Mouse (Mus musculus): ENCODE results near the gene Gm13288. TPM values are rescaled to one million over a fixed set of nuclear protein-coding genes. Genes with fewer than 3 reads are reported as not detected.

Gene Gm13288
- polyA plus RNA-seq, 1 experiment from 2014 or later = not detected

Other genes starting within 250 kb of the Gm13288 start
- not detected in 2 replicates for gene Ifna15, start 247.3 kb upstream of the Gm13288 start, polyA plus RNA-seq (2015; fragmentation: Nextera tagmentation; extraction: Ambion mirVana)
- gene Ifna14, start 233.7 kb upstream of the Gm13288 start, polyA plus RNA-seq (2015; fragmentation: Nextera tagmentation; extraction: Ambion mirVana) = not detected in 2 replicates
- not detected in 2 replicates for gene Ifna9, start 213.1 kb upstream of the Gm13288 start, polyA plus RNA-seq (2015; fragmentation: Nextera tagmentation; extraction: Ambion mirVana)
- gene Ifna12, start 202.2 kb upstream of the Gm13288 start, polyA plus RNA-seq (2015; fragmentation: Nextera tagmentation; extraction: Ambion mirVana) = not detected in 2 replicates
- not detected in 2 replicates for gene C87499, start 171.1 kb upstream of the Gm13288 start, polyA plus RNA-seq (2015; fragmentation: Nextera tagmentation; extraction: Ambion mirVana)
- not detected in 2 replicates for gene Ifna13, start 161.1 kb upstream of the Gm13288 start, polyA plus RNA-seq (2015; fragmentation: Nextera tagmentation; extraction: Ambion mirVana)
- not detected in 2 replicates for gene Ifna16, start 128.6 kb upstream of the Gm13288 start, polyA plus RNA-seq (2015; fragmentation: Nextera tagmentation; extraction: Ambion mirVana)
- not detected in 2 replicates for gene Ifna2, start 121.6 kb upstream of the Gm13288 start, polyA plus RNA-seq (2015; fragmentation: Nextera tagmentation; extraction: Ambion mirVana)
- gene Ifnab, start 114.2 kb upstream of the Gm13288 start, polyA plus RNA-seq (2015; fragmentation: Nextera tagmentation; extraction: Ambion mirVana) = not detected in 2 replicates
- gene Gm26566, start 83.7 kb upstream of the Gm13288 start, polyA plus RNA-seq (2015; fragmentation: Nextera tagmentation; extraction: Ambion mirVana) = 1.3 and 1.5 TPM in 2 replicates
- gene Klhl9, start 83.1 kb upstream of the Gm13288 start, polyA plus RNA-seq (2015; fragmentation: Nextera tagmentation; extraction: Ambion mirVana) = 126 and 128 TPM in 2 replicates
- gene Gm13271, start 50.7 kb upstream of the Gm13288 start, polyA plus RNA-seq (2015; fragmentation: Nextera tagmentation; extraction: Ambion mirVana) = not detected in 2 replicates
- gene Gm13283, start 45.4 kb upstream of the Gm13288 start, polyA plus RNA-seq (2015; fragmentation: Nextera tagmentation; extraction: Ambion mirVana) = not detected in 2 replicates
- gene Gm13290, start 31.7 kb upstream of the Gm13288 start, polyA plus RNA-seq (2015; fragmentation: Nextera tagmentation; extraction: Ambion mirVana) = not detected in 2 replicates
- not detected in 2 replicates for gene Gm13289, start 28.6 kb upstream of the Gm13288 start, polyA plus RNA-seq (2015; fragmentation: Nextera tagmentation; extraction: Ambion mirVana)
- not detected in 2 replicates for gene Gm13272, start 25.7 kb upstream of the Gm13288 start, polyA plus RNA-seq (2015; fragmentation: Nextera tagmentation; extraction: Ambion mirVana)
- not detected in 2 replicates for gene Ifnz, start 23.4 kb upstream of the Gm13288 start, polyA plus RNA-seq (2015; fragmentation: Nextera tagmentation; extraction: Ambion mirVana)
- not detected in 2 replicates for gene Gm13276, start 19.8 kb upstream of the Gm13288 start, polyA plus RNA-seq (2015; fragmentation: Nextera tagmentation; extraction: Ambion mirVana)
- gene Gm13277, start 16.9 kb upstream of the Gm13288 start, polyA plus RNA-seq (2015; fragmentation: Nextera tagmentation; extraction: Ambion mirVana) = not detected in 2 replicates
- not detected in 2 replicates for gene Gm13278, start 14.0 kb upstream of the Gm13288 start, polyA plus RNA-seq (2015; fragmentation: Nextera tagmentation; extraction: Ambion mirVana)
- not detected in 2 replicates for gene Gm13275, start 11.0 kb upstream of the Gm13288 start, polyA plus RNA-seq (2015; fragmentation: Nextera tagmentation; extraction: Ambion mirVana)
- gene Gm13279, start 8.1 kb upstream of the Gm13288 start, polyA plus RNA-seq (2015; fragmentation: Nextera tagmentation; extraction: Ambion mirVana) = not detected in 2 replicates
- 0.32 TPM in 1 of 2 replicates, not detected in the other for gene Gm13285, start 5.9 kb upstream of the Gm13288 start, polyA plus RNA-seq (2015; fragmentation: Nextera tagmentation; extraction: Ambion mirVana)
- gene Gm13287, start 2.3 kb upstream of the Gm13288 start, polyA plus RNA-seq (2015; fragmentation: Nextera tagmentation; extraction: Ambion mirVana) = not detected in 2 replicates
- gene Ifna7, start 10.7 kb downstream of the Gm13288 start, polyA plus RNA-seq (2015; fragmentation: Nextera tagmentation; extraction: Ambion mirVana) = not detected in 2 replicates
- gene Ifna11, start 14.4 kb downstream of the Gm13288 start, polyA plus RNA-seq (2015; fragmentation: Nextera tagmentation; extraction: Ambion mirVana) = not detected in 2 replicates
- not detected in 2 replicates for gene Ifna6, start 21.9 kb downstream of the Gm13288 start, polyA plus RNA-seq (2015; fragmentation: Nextera tagmentation; extraction: Ambion mirVana)
- not detected in 2 replicates for gene Ifna5, start 30.0 kb downstream of the Gm13288 start, polyA plus RNA-seq (2015; fragmentation: Nextera tagmentation; extraction: Ambion mirVana)
- gene Ifna4, start 36.3 kb downstream of the Gm13288 start, polyA plus RNA-seq (2015; fragmentation: Nextera tagmentation; extraction: Ambion mirVana) = not detected in 2 replicates
- gene Ifna1, start 44.6 kb downstream of the Gm13288 start, polyA plus RNA-seq (2015; fragmentation: Nextera tagmentation; extraction: Ambion mirVana) = not detected in 2 replicates
- not detected in 2 replicates for gene Ifne, start 74.7 kb downstream of the Gm13288 start, polyA plus RNA-seq (2015; fragmentation: Nextera tagmentation; extraction: Ambion mirVana)

All from neural tube, embryonic 13.5 days (tissue).